Mouse (Mus musculus) lung, adult 2 months (tissue): ENCODE data around the gene Ppp1r16b. TPM values are rescaled to one million over a fixed set of nuclear protein-coding genes. Genes with fewer than 3 reads are reported as not detected.
A peak's percentile ranks its signal among the peaks of the same experiment; 100 is the strongest.

Experiments
- DNase-seq: peaks from one replicate; pipeline ENCODE4 v3.0.0; 2022
- H3K4me1 ChIP-seq: fragments of 200-500 bp; 2 replicates; pipeline ENCODE4 v1.6.1; 2011; ENCODE audit warnings: low read length; ENCODE audit not compliant: control insufficient read depth, insufficient read depth
- H3K4me3 ChIP-seq: fragments of 200-500 bp; replicated peaks from 2 replicates; pipeline ENCODE3; 2011; ENCODE audit warnings: low read depth, mild to moderate bottlenecking, control low read depth, low read length; ENCODE audit errors: extremely low read depth
- CTCF ChIP-seq: fragments of 200-500 bp; IDR thresholded peaks from 2 replicates; pipeline ENCODE4 v1.5.1; 2011; ENCODE audit warnings: mild to moderate bottlenecking, low read length, control low read depth; ENCODE audit not compliant: insufficient read depth
- POLR2A ChIP-seq: fragments of 200-500 bp; IDR thresholded peaks from 2 replicates; pipeline ENCODE4 v1.6.1; 2011; ENCODE audit warnings: low read depth, mild to moderate bottlenecking, control low read depth, low read length, borderline replicate concordance; ENCODE audit errors: extremely low read depth
- WGBS: fragments of 180-500 bp; shearing (Covaris S2); methylation state at CpG from one replicate; pipeline ENCODE4 v1.1.7; 2018; 5-methylcytosine and 5-hydroxymethylcytosine counted together
- polyA plus RNA-seq: library from polyadenylated mRNA; depleted of rRNA; stranded (reverse); fragments of >200 nt; gene quantifications from 2 replicates; pipeline ENCODE4 v1.2.3, GENCODE M21; 2012

Gene Ppp1r16b
- polyA plus RNA-seq, 1 experiment = 43.5 TPM

- peaks cover 28% of the 10 kb centered on the region for H3K4me1 ChIP-seq
- TF ChIP-seq CTCF (no peak), POLR2A (no peak)
- no peak for DNase-seq
- H3K4me3 ChIP-seq = no peak overlapping the region
- 42% methylated on average over 9 of the region's 9 CpGs for WGBS
Measured at GRCm38 (mm10) chr2:158684247-158684843, 19.1 kb downstream of the Ppp1r16b start.

GRCm38 (mm10) chr2:158684910-158685309, 19.7 kb downstream of the Ppp1r16b start:
- peaks cover 32% of the 10 kb centered on the region for H3K4me1 ChIP-seq

GRCm38 (mm10) chr2:158686394-158686793, 21.2 kb downstream of the Ppp1r16b start:
- Histone ChIP-seq H3K4me1 (peaks cover 34% of the 10 kb centered on the region), H3K4me3 (no peak overlapping the region)
- TF ChIP-seq POLR2A = no peak
- no peak for TF ChIP-seq CTCF
- WGBS = 39% methylated on average over 2 of the region's 2 CpGs
- DNase-seq = no peak

More at GRCm38 (mm10) chr2:158684910-158685309, 19.7 kb downstream of the Ppp1r16b start:
- TF ChIP-seq POLR2A (no peak), CTCF (no peak)
- no peak for DNase-seq
- WGBS = 46% methylated on average over 3 of the region's 3 CpGs
- H3K4me3 ChIP-seq = no peak overlapping the region

- H3K4me3 ChIP-seq = no peak overlapping the region
- peaks cover 33% of the 10 kb centered on the region for H3K4me1 ChIP-seq
- TF ChIP-seq POLR2A = no peak
- no peak for TF ChIP-seq CTCF
- WGBS = 25% methylated on average over 25 of the region's 25 CpGs
- peak; percentile 43 for DNase-seq
Measured at GRCm38 (mm10) chr2:158687804-158688241, 22.6 kb downstream of the Ppp1r16b start.

GRCm38 (mm10) chr2:158689060-158689459, 23.9 kb downstream of the Ppp1r16b start:
- Histone ChIP-seq H3K4me1 (peaks cover 37% of the 10 kb centered on the region), H3K4me3 (no peak overlapping the region)
- no peak for TF ChIP-seq CTCF
- 63% methylated on average over 5 of the region's 5 CpGs for WGBS
- no peak for DNase-seq

- DNase-seq = no peak
- H3K4me1 ChIP-seq = peaks cover 40% of the 10 kb centered on the region
- 51% methylated on average over 7 of the region's 7 CpGs for WGBS
- TF ChIP-seq POLR2A (no peak), CTCF (no peak)
- no peak overlapping the region for H3K4me3 ChIP-seq
Measured at GRCm38 (mm10) chr2:158689640-158690039, 24.4 kb downstream of the Ppp1r16b start.

- H3K4me1 ChIP-seq = peaks cover 38% of the 10 kb centered on the region
- WGBS = 46% methylated on average over 8 of the region's 8 CpGs
- TF ChIP-seq CTCF (no peak), POLR2A (no peak)
- no peak overlapping the region for H3K4me3 ChIP-seq
- no peak for DNase-seq
Measured at GRCm38 (mm10) chr2:158690116-158690515, 24.9 kb downstream of the Ppp1r16b start.

GRCm38 (mm10) chr2:158692191-158692590, 27.0 kb downstream of the Ppp1r16b start:
- TF ChIP-seq POLR2A (no peak), CTCF (no peak)
- H3K4me1 ChIP-seq = peaks cover 46% of the 10 kb centered on the region
- WGBS = 72% methylated on average over 6 of the region's 6 CpGs
- DNase-seq = no peak
- no peak overlapping the region for H3K4me3 ChIP-seq

- 67% methylated on average over 27 of the region's 27 CpGs for WGBS
- no peak for DNase-seq
- Histone ChIP-seq H3K4me1 (peaks cover 32% of the 10 kb centered on the region), H3K4me3 (no peak overlapping the region)
- no peak for TF ChIP-seq POLR2A
- no peak for TF ChIP-seq CTCF
Measured at GRCm38 (mm10) chr2:158695811-158696210, 30.6 kb downstream of the Ppp1r16b start.

GRCm38 (mm10) chr2:158696451-158696850, 31.3 kb downstream of the Ppp1r16b start:
- DNase-seq = no peak
- no peak for TF ChIP-seq POLR2A
- TF ChIP-seq CTCF = no peak
- H3K4me3 ChIP-seq = no peak overlapping the region
- 59% methylated on average over 6 of the region's 6 CpGs for WGBS
- H3K4me1 ChIP-seq = peaks cover 27% of the 10 kb centered on the region

- no peak for DNase-seq
- peaks cover 29% of the 10 kb centered on the region for H3K4me1 ChIP-seq
- 49% methylated on average over 6 of the region's 6 CpGs for WGBS
- TF ChIP-seq POLR2A = no peak
- no peak for TF ChIP-seq CTCF
- no peak overlapping the region for H3K4me3 ChIP-seq
Measured at GRCm38 (mm10) chr2:158699908-158700307, 34.7 kb downstream of the Ppp1r16b start.
